Mouse (Mus musculus) left cerebral cortex, adult 11 months (tissue): ENCODE data around the gene Stk33.
"Not testable (repeated sequence)": the region's sequence is repeated elsewhere in the genome, so short reads cannot be mapped to it uniquely, and the experiment has no call there.

ENCODE experiments used
- DNase-seq: peaks from one replicate; pipeline ENCODE4 v3.0.0; 2022; ENCODE audit warnings: low spot score

Stk33 gene

GRCm38 (mm10) chr7:109438781-109439591, at the start of gene Stk33:
TSS of gene Stk33 (minus strand) at chr7:109439081.
- no peak for DNase-seq

- DNase-seq = no peak
These were observed 45.3 kb upstream of the Stk33 start for GRCm38 (mm10) chr7:109484221-109484620.

GRCm38 (mm10) chr7:109480765-109481197, 41.9 kb upstream of the Stk33 start:
- no peak for DNase-seq

- no peak for DNase-seq
These were observed 39.0 kb upstream of the Stk33 start for GRCm38 (mm10) chr7:109477926-109478325.

GRCm38 (mm10) chr7:109470700-109471099, 31.8 kb upstream of the Stk33 start:
- no peak for DNase-seq

- DNase-seq = no peak
These were observed 29.4 kb upstream of the Stk33 start for GRCm38 (mm10) chr7:109468262-109468701.

- no peak for DNase-seq
These were observed 28.7 kb upstream of the Stk33 start for GRCm38 (mm10) chr7:109467591-109467990.

GRCm38 (mm10) chr7:109460698-109461097, 21.8 kb upstream of the Stk33 start:
- no peak for DNase-seq

- DNase-seq = no peak
These were observed 17.7 kb upstream of the Stk33 start for GRCm38 (mm10) chr7:109456563-109456962.

GRCm38 (mm10) chr7:109455748-109456147, 16.9 kb upstream of the Stk33 start:
- no peak for DNase-seq

- DNase-seq = no peak
These were observed 16.0 kb upstream of the Stk33 start for GRCm38 (mm10) chr7:109454856-109455255.

- DNase-seq = no peak
These were observed 9.2 kb upstream of the Stk33 start for GRCm38 (mm10) chr7:109448060-109448459.

GRCm38 (mm10) chr7:109445012-109445411, 6.1 kb upstream of the Stk33 start:
- DNase-seq = no peak

- no peak for DNase-seq
These were observed 3.9 kb upstream of the Stk33 start for GRCm38 (mm10) chr7:109442739-109443138.

GRCm38 (mm10) chr7:109440697-109441269, 1.9 kb upstream of the Stk33 start:
- no peak for DNase-seq

GRCm38 (mm10) chr7:109424422-109425159, 14.3 kb downstream of the Stk33 start:
- no peak for DNase-seq

- no peak for DNase-seq
These were observed 16.1 kb downstream of the Stk33 start for GRCm38 (mm10) chr7:109422803-109423202.

- no peak for DNase-seq
These were observed 33.4 kb downstream of the Stk33 start for GRCm38 (mm10) chr7:109405491-109405890.

GRCm38 (mm10) chr7:109399299-109399698, 39.6 kb downstream of the Stk33 start:
- no peak for DNase-seq

- no peak for DNase-seq
These were observed 57.8 kb downstream of the Stk33 start for GRCm38 (mm10) chr7:109381131-109381530.

GRCm38 (mm10) chr7:109373556-109373955, 65.3 kb downstream of the Stk33 start:
- not testable (repeated sequence) for DNase-seq

- DNase-seq = no peak
These were observed 80.3 kb downstream of the Stk33 start for GRCm38 (mm10) chr7:109358435-109359187.
